Mouse (Mus musculus): ENCODE measurements around the gene Fignl1.

Fignl1 gene

GRCm38 (mm10) chr11:11766736-11767135, 42.0 kb downstream of the Fignl1 start:
- DNase-seq (ENCODE audit: low read depth, low spot score) = no peak

- no peak for DNase-seq (ENCODE audit: low read depth, low spot score)
These were observed 42.7 kb downstream of the Fignl1 start for GRCm38 (mm10) chr11:11766105-11766504.

GRCm38 (mm10) chr11:11765414-11765813, 43.3 kb downstream of the Fignl1 start:
- DNase-seq (ENCODE audit: low read depth, low spot score) = no peak

GRCm38 (mm10) chr11:11763211-11763666, 45.5 kb downstream of the Fignl1 start:
- DNase-seq (ENCODE audit: low read depth, low spot score) = no peak

- no peak for DNase-seq (ENCODE audit: low read depth, low spot score)
These were observed 49.9 kb downstream of the Fignl1 start for GRCm38 (mm10) chr11:11758883-11759282.

DNA sequence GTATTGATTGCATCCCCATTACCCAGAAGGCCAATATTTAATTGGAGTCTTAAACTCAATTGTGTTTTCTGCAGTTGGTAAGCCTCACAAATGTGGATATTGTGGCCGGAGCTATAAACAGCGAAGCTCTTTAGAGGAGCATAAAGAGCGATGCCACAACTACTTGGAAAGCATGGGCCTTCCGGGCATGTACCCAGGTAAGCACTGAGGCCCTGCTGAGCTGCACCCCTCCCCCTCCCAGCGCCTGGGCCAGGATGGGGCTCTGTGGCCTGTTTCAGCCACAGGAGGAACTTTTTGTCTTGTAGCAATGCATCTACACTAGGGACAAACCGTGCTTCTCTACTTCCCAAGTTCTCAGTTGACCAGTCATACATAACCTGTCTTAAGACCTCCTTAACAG, 50.6 kb downstream of the Fignl1 start:
- DNase-seq (ENCODE audit: low read depth, low spot score) = no peak

DNA sequence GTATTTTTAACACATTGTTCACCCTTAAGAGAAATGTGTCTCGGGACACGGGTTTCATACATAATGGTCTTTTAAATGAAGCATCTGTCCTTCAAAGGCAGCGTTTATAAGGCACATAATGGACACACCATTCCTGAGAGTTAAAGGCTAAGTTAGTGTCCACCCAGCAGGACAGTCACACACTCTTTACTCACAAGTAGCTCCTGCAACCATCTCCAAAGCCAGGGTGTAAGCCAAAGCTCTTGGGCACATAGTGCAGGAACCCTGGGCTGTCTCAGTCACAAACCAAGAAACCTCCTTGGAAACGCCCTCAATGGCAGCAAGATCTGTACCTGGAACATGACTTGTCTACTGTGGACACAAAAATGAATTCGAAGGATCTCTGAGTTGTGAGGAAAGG, 55.9 kb downstream of the Fignl1 start:
- DNase-seq (ENCODE audit: low read depth, low spot score) = no peak

DNA sequence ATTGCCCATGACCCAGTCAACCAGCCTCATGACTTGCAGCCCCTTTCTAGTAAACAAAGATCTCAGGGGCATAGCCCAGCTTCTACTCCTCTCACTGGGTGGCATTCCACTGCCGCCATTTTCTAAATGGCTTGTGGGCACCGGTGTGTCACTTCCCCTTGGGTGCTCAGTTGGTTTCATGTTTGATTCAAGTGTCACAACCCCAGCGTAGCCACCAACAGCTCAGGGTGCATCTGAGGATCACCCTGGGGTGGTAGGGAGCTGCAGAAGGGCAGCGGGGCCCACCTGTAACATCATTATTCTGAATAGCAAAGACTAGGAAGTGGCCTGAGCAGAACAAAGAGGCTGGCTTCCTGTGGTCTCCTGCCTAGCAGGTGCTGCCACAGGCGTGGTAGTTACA, 57.7 kb downstream of the Fignl1 start:
- DNase-seq (ENCODE audit: low read depth, low spot score) = no peak

DNA sequence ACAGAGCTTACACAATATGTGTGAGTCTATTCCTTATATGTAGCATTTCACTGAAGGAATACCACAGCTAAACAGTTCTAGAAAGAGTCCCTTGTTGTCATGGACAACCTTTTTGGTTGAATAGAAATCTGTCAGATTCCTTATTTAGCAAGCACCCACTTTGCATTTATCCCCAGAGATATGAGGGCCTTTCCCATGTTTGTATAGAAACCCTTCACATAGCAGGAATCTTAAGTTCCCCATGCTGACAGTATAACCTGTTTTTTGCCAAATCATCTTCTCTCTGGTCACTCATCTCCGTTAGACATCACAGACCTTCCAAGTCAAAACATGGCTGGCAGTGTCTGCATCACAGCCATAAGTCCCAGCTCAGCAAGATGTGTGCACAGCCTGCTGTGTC, 64.5 kb downstream of the Fignl1 start:
- DNase-seq (ENCODE audit: low read depth, low spot score) = no peak

DNA sequence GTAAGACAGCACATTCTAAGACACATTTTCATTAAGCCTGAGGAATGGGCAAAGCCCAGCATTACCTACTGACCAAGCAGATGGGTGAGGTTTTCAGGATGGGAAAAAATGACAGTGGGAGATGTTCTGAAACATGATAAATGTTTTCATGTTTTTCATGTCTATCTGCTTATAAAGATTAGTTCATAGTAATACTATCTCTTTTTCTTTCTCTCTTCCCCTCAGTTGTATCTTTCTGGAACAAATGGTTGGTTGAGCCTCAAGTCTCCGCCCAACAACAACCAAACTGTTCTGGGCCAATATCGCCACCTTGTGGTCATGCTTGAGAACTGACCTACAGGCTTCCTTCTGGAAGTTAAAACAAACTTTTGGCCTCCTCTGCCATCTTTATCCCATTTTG, 66.1 kb downstream of the Fignl1 start:
- DNase-seq (ENCODE audit: low read depth, low spot score) = peak; percentile 23

GRCm38 (mm10) chr11:11741574-11741973, 67.2 kb downstream of the Fignl1 start:
- no peak for DNase-seq (ENCODE audit: low read depth, low spot score)

DNA sequence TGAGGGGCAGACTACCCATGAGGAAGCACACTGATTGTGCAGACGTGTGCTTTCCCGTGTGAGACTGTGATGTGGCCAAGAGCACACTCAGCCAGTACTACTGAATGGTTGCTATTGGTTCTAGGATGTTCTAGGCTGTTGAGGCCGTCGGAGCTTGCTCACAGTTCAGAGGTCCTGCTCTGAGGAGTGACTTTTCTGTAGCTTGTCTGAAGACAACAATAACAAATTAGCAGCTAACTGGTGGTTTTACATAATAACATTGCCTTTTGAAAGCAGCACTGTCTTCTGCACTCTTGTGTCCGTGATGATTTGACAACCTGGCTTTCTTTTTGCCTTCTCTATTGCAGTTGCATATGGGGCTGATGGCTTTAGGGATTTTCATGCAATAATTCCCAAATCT, 68.2 kb downstream of the Fignl1 start:
- no peak for DNase-seq (ENCODE audit: low read depth, low spot score)

DNA sequence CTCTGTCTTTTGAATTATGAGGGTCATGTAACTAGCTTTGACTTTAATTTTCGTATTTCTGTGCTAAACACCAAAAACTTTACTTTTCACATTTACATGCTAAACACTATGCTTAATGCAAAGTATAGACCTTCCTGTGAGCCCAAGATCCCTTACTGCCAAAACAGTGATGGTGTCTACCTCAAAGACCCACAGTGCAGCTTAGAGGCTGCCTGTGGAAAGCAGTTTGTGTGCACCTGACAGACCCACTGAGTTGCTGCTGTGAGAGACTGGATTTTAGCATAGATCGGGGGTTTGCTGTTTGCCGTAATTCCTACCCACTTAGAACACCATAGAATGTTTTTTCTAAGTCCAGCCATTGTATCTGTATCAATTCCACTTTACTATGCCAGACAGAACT, 69.7 kb downstream of the Fignl1 start:
- DNase-seq (ENCODE audit: low read depth, low spot score) = no peak

DNA sequence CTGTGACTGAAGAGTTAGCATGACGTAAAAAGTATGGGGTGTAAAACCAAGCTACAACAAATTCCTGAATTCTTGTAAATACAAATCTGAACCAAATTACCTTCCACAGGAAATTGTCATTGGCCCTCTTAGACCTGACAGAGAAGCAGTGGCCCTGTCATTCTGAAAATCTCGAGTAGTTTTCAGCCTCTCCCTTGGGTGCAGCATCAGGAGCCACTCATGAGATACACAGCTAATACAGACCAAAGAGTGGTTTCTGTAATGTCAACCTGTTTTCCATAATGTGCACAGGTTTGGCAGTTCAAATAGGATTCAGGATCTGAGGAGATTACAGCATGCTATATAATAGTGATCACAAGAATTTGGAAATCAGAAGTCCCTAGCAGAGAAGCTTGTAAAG, 71.2 kb downstream of the Fignl1 start:
- no peak for DNase-seq (ENCODE audit: low read depth, low spot score)

All from embryo, embryonic 11.5 days (tissue).